Mouse (Mus musculus) MEL (cell line): Measurements from ENCODE around the gene Mrps10.
A peak's percentile ranks its signal among the peaks of the same experiment; 100 is the strongest.

Experiments
- E2F4 ChIP-seq: IDR thresholded peaks from 2 replicates; pipeline ENCODE4 v1.6.1; 2011; ENCODE audit warnings: low read depth, low read length, improper control_type of control experiment, borderline replicate concordance
- MAX ChIP-seq: IDR thresholded peaks from 2 replicates; pipeline ENCODE4 v1.6.1; 2011; ENCODE audit warnings: low read length, improper control_type of control experiment
- SMC3 ChIP-seq: IDR thresholded peaks from 2 replicates; pipeline ENCODE4 v1.6.1; 2011; ENCODE audit warnings: low read depth, low read length, improper control_type of control experiment

GRCm38 (mm10) chr17:47368401-47369086 lies at the start of gene Mrps10:
- no peak for TF ChIP-seq E2F4
- peak; percentile 86 for TF ChIP-seq MAX
- 0 out of 2 replicates have a peak, but pooled peaks have one; percentile 17 for TF ChIP-seq SMC3
